Mouse (Mus musculus) ES-CJ7 (cell line): ENCODE results near the gene Pde6h.
A peak's percentile ranks its signal among the peaks of the same experiment; 100 is the strongest.

Source experiments
- DNase-seq: peaks from one replicate; pipeline ENCODE4 v3.0.0; 2011; ENCODE audit warnings: low read depth, low spot score

The Pde6h gene

GRCm38 (mm10) chr6:136941051-136942021 is 17.7 kb downstream of the Pde6h start, which contains the start of gene Arhgdib:
Gene Arhgdib, minus strand, starts transcription at chr6:136941899.
- DNase-seq: peak; percentile 26

- no peak for DNase-seq
Measured at GRCm38 (mm10) chr6:136942280-136942679, 18.6 kb downstream of the Pde6h start.

GRCm38 (mm10) chr6:136943392-136943791 is 19.8 kb downstream of the Pde6h start:
- DNase-seq: no peak

GRCm38 (mm10) chr6:136944511-136944910 is 20.9 kb downstream of the Pde6h start:
- no peak for DNase-seq

GRCm38 (mm10) chr6:136946241-136946640 is 22.6 kb downstream of the Pde6h start:
- no peak for DNase-seq

- DNase-seq: no peak
Measured at GRCm38 (mm10) chr6:136946943-136947342, 23.3 kb downstream of the Pde6h start.

GRCm38 (mm10) chr6:136947716-136948115 is 24.1 kb downstream of the Pde6h start:
- DNase-seq: no peak

GRCm38 (mm10) chr6:136950171-136950570 is 26.5 kb downstream of the Pde6h start:
- DNase-seq: no peak

- DNase-seq: peak; percentile 51
Measured at GRCm38 (mm10) chr6:136952930-136953329, 29.3 kb downstream of the Pde6h start.

GRCm38 (mm10) chr6:136954192-136954591 is 30.6 kb downstream of the Pde6h start:
- DNase-seq: no peak

GRCm38 (mm10) chr6:136954715-136955114 is 31.1 kb downstream of the Pde6h start:
- no peak for DNase-seq

GRCm38 (mm10) chr6:136955240-136955639 is 31.6 kb downstream of the Pde6h start:
- no peak for DNase-seq

- DNase-seq: no peak
Measured at GRCm38 (mm10) chr6:136957062-136957461, 33.4 kb downstream of the Pde6h start.

- DNase-seq: no peak
Measured at GRCm38 (mm10) chr6:136959131-136959530, 35.5 kb downstream of the Pde6h start.

GRCm38 (mm10) chr6:136962957-136963356 is 39.3 kb downstream of the Pde6h start:
- DNase-seq: no peak

GRCm38 (mm10) chr6:136964609-136965510 is 41.2 kb downstream of the Pde6h start:
- DNase-seq: no peak

GRCm38 (mm10) chr6:136965912-136966311 is 42.3 kb downstream of the Pde6h start:
- no peak for DNase-seq

GRCm38 (mm10) chr6:136967466-136967865 is 43.8 kb downstream of the Pde6h start:
- peak; percentile 56 for DNase-seq

GRCm38 (mm10) chr6:136968877-136969276 is 45.2 kb downstream of the Pde6h start:
- DNase-seq: peak; percentile 47

- DNase-seq: no peak
Measured at GRCm38 (mm10) chr6:136979274-136980082, 55.8 kb downstream of the Pde6h start.

GRCm38 (mm10) chr6:136980331-136980746 is 56.7 kb downstream of the Pde6h start:
- DNase-seq: peak; percentile 57
